Mouse (Mus musculus): ENCODE measurements around the gene Krt17.

- peak; percentile 75 for TF ChIP-seq CTCF (IDR thresholded peaks at IDR 0.05; ENCODE audit: control insufficient read depth, insufficient read depth, insufficient read length)
- no peak for TF ChIP-seq MYOD1 (IDR thresholded peaks at IDR 0.05; ENCODE audit: control insufficient read depth, insufficient read length, low read depth)
- TF ChIP-seq USF1 (IDR thresholded peaks at IDR 0.05; ENCODE audit: low read depth) = no peak
- peak; percentile 45 for TF ChIP-seq MAX (IDR thresholded peaks at IDR 0.05)
Measured at GRCm38 (mm10) chr11:100281596-100282544, 21.0 kb upstream of the Krt17 start.

Data from C2C12 (cell line).